Mouse (Mus musculus) forebrain, embryonic 11.5 days (tissue): ENCODE measurements around the gene Phip. TPM values are rescaled to one million over a fixed set of nuclear protein-coding genes. Genes with fewer than 3 reads are reported as not detected.

Experiments used
- ATAC-seq: fragments of 200-750 bp; cut with Nextera tagmentation; replicated peaks from 2 replicates; pipeline ENCODE4 v1.8.0; 2017; ENCODE audit warnings: moderate TSS enrichment; ENCODE audit not compliant: low FRiP score
- DNase-seq: peaks from one replicate; pipeline ENCODE4 v3.0.0-alpha.2; 2017; ENCODE audit warnings: low spot score
- H3K27ac ChIP-seq: fragments of 300-500 bp; sonication (generic); 2 replicates; pipeline ENCODE4 v1.5.1; 2014; ENCODE audit warnings: low read depth, low read length
- H3K27me3 ChIP-seq: fragments of 300-500 bp; sonication (generic); 2 replicates; pipeline ENCODE4 v1.6.1; 2014; ENCODE audit warnings: mild to moderate bottlenecking, low read length, mixed read lengths; ENCODE audit not compliant: control insufficient read depth, insufficient read depth
- H3K36me3 ChIP-seq: fragments of 300-500 bp; sonication (generic); 2 replicates; pipeline ENCODE4 v1.6.1; 2014; ENCODE audit warnings: mild to moderate bottlenecking, low read length, moderate library complexity, mixed read lengths; ENCODE audit not compliant: control insufficient read depth, insufficient read depth
- H3K4me1 ChIP-seq: fragments of 300-500 bp; sonication (generic); replicated peaks from 2 replicates; pipeline ENCODE4 v1.6.1; 2014; ENCODE audit warnings: low read length, mixed read lengths; ENCODE audit not compliant: control insufficient read depth, insufficient read depth
- H3K4me2 ChIP-seq: fragments of 300-500 bp; sonication (generic); 2 replicates; pipeline ENCODE4 v1.6.1; 2014; ENCODE audit warnings: low read depth, mild to moderate bottlenecking, low read length, moderate library complexity, mixed read lengths; ENCODE audit not compliant: severe bottlenecking
- H3K4me3 ChIP-seq: fragments of 300-500 bp; sonication (generic); 2 replicates; pipeline ENCODE4 v1.5.1; 2014; ENCODE audit warnings: low read depth, low read length
- H3K9ac ChIP-seq: fragments of 300-500 bp; sonication (generic); 2 replicates; pipeline ENCODE4 v1.6.1; 2014; ENCODE audit warnings: low read length
- H3K9me3 ChIP-seq: fragments of 300-500 bp; sonication (generic); 2 replicates; pipeline ENCODE4 v1.6.1; 2016; ENCODE audit warnings: low read length, mixed read lengths; ENCODE audit not compliant: control insufficient read depth
- WGBS: fragments of 180-500 bp; shearing (Covaris S2); extraction: QIAGEN DNeasy Blood & Tissue Kit; methylation state at CpG from one replicate; pipeline ENCODE4 v1.1.7; 2014; 5-methylcytosine and 5-hydroxymethylcytosine counted together
- polyA plus RNA-seq: library from polyadenylated mRNA; unstranded; fragments of >200 nt; fragmentation: Nextera tagmentation; extraction: Ambion mirVana; gene quantifications from 2 replicates; pipeline ENCODE4 v1.2.1, GENCODE M21; 2014

Gene Phip
- polyA plus RNA-seq, 1 experiment from 2014 or later: 152 TPM

GRCm38 (mm10) chr9:82861316-82861715 lies 114.0 kb downstream of the Phip start:
- ATAC-seq: no peak

GRCm38 (mm10) chr9:82860805-82861204 lies 114.5 kb downstream of the Phip start:
- no peaks in the 10 kb centered on the region for H3K9me3 ChIP-seq

More at GRCm38 (mm10) chr9:82861316-82861715, 114.0 kb downstream of the Phip start:
- no peaks in the 10 kb centered on the region for H3K27me3 ChIP-seq
- no peaks in the 10 kb centered on the region for H3K9me3 ChIP-seq
- H3K4me2 ChIP-seq: no peak overlapping the region
- no peak overlapping the region for H3K9ac ChIP-seq
- no peak overlapping the region for H3K4me3 ChIP-seq
- WGBS: 84% methylated on average over 4 of the region's 4 CpGs
- H3K27ac ChIP-seq: no peak overlapping the region
- DNase-seq: no peak
- no peaks in the 10 kb centered on the region for H3K4me1 ChIP-seq
- no peaks in the 10 kb centered on the region for H3K36me3 ChIP-seq

GRCm38 (mm10) chr9:82856241-82856640 lies 119.1 kb downstream of the Phip start:
- no peak overlapping the region for H3K4me3 ChIP-seq
- H3K27me3 ChIP-seq: no peaks in the 10 kb centered on the region
- H3K9me3 ChIP-seq: no peaks in the 10 kb centered on the region
- no peak for ATAC-seq
- no peak overlapping the region for H3K9ac ChIP-seq
- WGBS: 82% methylated on average over 4 of the region's 4 CpGs
- H3K27ac ChIP-seq: no peak overlapping the region
- no peak overlapping the region for H3K4me2 ChIP-seq
- H3K36me3 ChIP-seq: no peaks in the 10 kb centered on the region
- H3K4me1 ChIP-seq: no peaks in the 10 kb centered on the region
- DNase-seq: no peak

More at GRCm38 (mm10) chr9:82860805-82861204, 114.5 kb downstream of the Phip start:
- DNase-seq (no peak), ATAC-seq (no peak)
- no peak overlapping the region for H3K4me2 ChIP-seq
- no peak overlapping the region for H3K9ac ChIP-seq
- no peak overlapping the region for H3K4me3 ChIP-seq
- no peaks in the 10 kb centered on the region for H3K36me3 ChIP-seq
- no peaks in the 10 kb centered on the region for H3K4me1 ChIP-seq
- 97% methylated on average over 2 of the region's 2 CpGs for WGBS
- no peak overlapping the region for H3K27ac ChIP-seq
- H3K27me3 ChIP-seq: no peaks in the 10 kb centered on the region

GRCm38 (mm10) chr9:82854973-82855614 lies 120.2 kb downstream of the Phip start:
- H3K4me1 ChIP-seq: no peaks in the 10 kb centered on the region
- no peak overlapping the region for H3K4me3 ChIP-seq
- 46% methylated on average over 3 of the region's 3 CpGs for WGBS
- H3K9me3 ChIP-seq: no peaks in the 10 kb centered on the region
- no peaks in the 10 kb centered on the region for H3K36me3 ChIP-seq
- no peak overlapping the region for H3K27ac ChIP-seq
- ATAC-seq (no peak), DNase-seq (no peak)
- no peak overlapping the region for H3K4me2 ChIP-seq
- H3K9ac ChIP-seq: no peak overlapping the region
- no peaks in the 10 kb centered on the region for H3K27me3 ChIP-seq

- Histone ChIP-seq H3K9me3 (no peaks in the 10 kb centered on the region), H3K27ac (no peak overlapping the region), H3K4me2 (no peak overlapping the region), H3K27me3 (no peaks in the 10 kb centered on the region), H3K4me1 (no peaks in the 10 kb centered on the region), H3K4me3 (no peak overlapping the region), H3K36me3 (no peaks in the 10 kb centered on the region), H3K9ac (no peak overlapping the region)
- DNase-seq: no peak
- ATAC-seq: peak; percentile 68
- WGBS: 55% methylated on average over 2 of the region's 2 CpGs
Measured at GRCm38 (mm10) chr9:82854040-82854439, 121.3 kb downstream of the Phip start.

- WGBS: 95% methylated on average over 4 of the region's 4 CpGs
- DNase-seq: no peak
- Histone ChIP-seq H3K4me1 (no peaks in the 10 kb centered on the region), H3K4me3 (no peak overlapping the region), H3K36me3 (peaks cover 3% of the 10 kb centered on the region; the same call in 1 of the 2 replicates), H3K4me2 (no peak overlapping the region), H3K27me3 (no peaks in the 10 kb centered on the region), H3K9me3 (no peaks in the 10 kb centered on the region), H3K9ac (no peak overlapping the region), H3K27ac (no peak overlapping the region)
- ATAC-seq: no peak
Measured at GRCm38 (mm10) chr9:82842671-82843070, 132.6 kb downstream of the Phip start.

GRCm38 (mm10) chr9:82835921-82836320 lies 139.4 kb downstream of the Phip start:
- DNase-seq (no peak), ATAC-seq (no peak)
- Histone ChIP-seq H3K27me3 (no peaks in the 10 kb centered on the region), H3K36me3 (peaks cover 3% of the 10 kb centered on the region; the same call in 1 of the 2 replicates), H3K9ac (no peak overlapping the region), H3K27ac (no peak overlapping the region), H3K4me3 (no peak overlapping the region), H3K4me2 (no peak overlapping the region), H3K4me1 (no peaks in the 10 kb centered on the region), H3K9me3 (no peaks in the 10 kb centered on the region)
- 85% methylated on average over 6 of the region's 6 CpGs for WGBS

GRCm38 (mm10) chr9:82831891-82832290 lies 143.4 kb downstream of the Phip start:
- no peak overlapping the region for H3K4me2 ChIP-seq
- WGBS: 55% methylated on average over 4 of the region's 4 CpGs

More at GRCm38 (mm10) chr9:82831891-82832290, 143.4 kb downstream of the Phip start:
- no peaks in the 10 kb centered on the region for H3K9me3 ChIP-seq
- ATAC-seq (no peak), DNase-seq (no peak)
- H3K4me1 ChIP-seq: no peaks in the 10 kb centered on the region
- no peaks in the 10 kb centered on the region for H3K27me3 ChIP-seq
- no peak overlapping the region for H3K9ac ChIP-seq
- H3K4me3 ChIP-seq: no peak overlapping the region
- no peak overlapping the region for H3K27ac ChIP-seq
- H3K36me3 ChIP-seq: no peaks in the 10 kb centered on the region
